ENCODE assay signal across 8 mouse cellular contexts in the genomic region with DNA sequence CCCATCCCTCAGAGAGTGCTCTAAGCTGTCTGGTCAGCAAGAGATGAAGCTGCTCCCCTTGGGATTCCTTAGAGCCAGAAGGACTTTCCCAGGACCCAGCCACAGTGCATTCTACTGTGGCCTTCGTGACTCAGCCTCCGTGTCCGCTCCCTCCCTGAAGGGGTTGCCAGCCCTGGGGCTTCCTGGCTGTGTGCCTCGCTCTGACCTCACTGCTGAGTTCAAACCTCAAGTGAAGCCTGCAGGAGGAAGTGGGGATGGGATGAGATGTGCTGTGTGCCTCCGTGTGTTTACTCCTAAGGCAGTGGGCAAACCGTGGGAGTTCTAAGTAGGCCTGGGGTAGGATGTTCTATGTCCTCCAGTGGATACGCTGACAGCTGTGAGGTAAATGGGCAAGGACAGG. TPM values are rescaled to one million over a fixed set of nuclear protein-coding genes. Genes with fewer than 3 reads are reported as not detected.
A peak's percentile ranks its signal among the peaks of the same experiment; 100 is the strongest.
DNase-seq lines count a peak whose midpoint lies in the region; ATAC-seq lines count a peak whose summit lies in the region.

No protein-coding gene starts in this region.

- no peak for ATAC-seq in forebrain, embryonic 11.5 days (replicated peaks; ENCODE audit: low FRiP score)
- ATAC-seq in kidney, embryonic 16.5 days (ENCODE audit: low FRiP score, low TSS enrichment): no peak

- DNase-seq in forebrain, embryonic 10.5 days (ENCODE audit: extremely low spot score, low spot score): no peak
- DNase-seq in forebrain, embryonic 11.5 days (ENCODE audit: low spot score): no peak
- peak; percentile 96 for DNase-seq in Muller cell, postnatal 12 days (ENCODE audit: inconsistent ontology term)
- peak; percentile 83 for DNase-seq in gastrocnemius, postnatal 14 days
- no peak for DNase-seq in thymus, adult 18-20 months
- no peak for DNase-seq in spleen, adult 12 weeks (ENCODE audit: low spot score)
- no peak for DNase-seq in thymus, postnatal 36 days

- WGBS in forebrain, embryonic 10.5 days: 83% methylated on average over 7 of the region's 7 CpGs
- WGBS in forebrain, embryonic 11.5 days: 86% methylated on average over 7 of the region's 7 CpGs
- 65% methylated on average over 7 of the region's 7 CpGs for WGBS in kidney, embryonic 16.5 days

- H3K27me3 ChIP-seq in forebrain, embryonic 10.5 days (ENCODE audit: poor library complexity, severe bottlenecking): no peaks in the 10 kb centered on the region
- H3K27me3 ChIP-seq in forebrain, embryonic 11.5 days (ENCODE audit: control insufficient read depth, insufficient read depth, low read length): no peaks in the 10 kb centered on the region
- no peaks in the 10 kb centered on the region for H3K27me3 ChIP-seq in kidney, embryonic 16.5 days (ENCODE audit: insufficient read depth, low read length)

- peaks cover 38% of the 10 kb centered on the region for H3K36me3 ChIP-seq in forebrain, embryonic 10.5 days (replicated peaks)
- no peaks in the 10 kb centered on the region for H3K36me3 ChIP-seq in forebrain, embryonic 11.5 days (ENCODE audit: control insufficient read depth, insufficient read depth, low read length)
- peaks cover 53% of the 10 kb centered on the region for H3K36me3 ChIP-seq in kidney, embryonic 16.5 days (ENCODE audit: insufficient read depth, low read length)

- no peak overlapping the region for H3K9ac ChIP-seq in forebrain, embryonic 11.5 days (ENCODE audit: low read length)
- no peak overlapping the region for H3K9ac ChIP-seq in kidney, embryonic 16.5 days (replicated peaks; ENCODE audit: low read length)

- H3K4me1 ChIP-seq in forebrain, embryonic 10.5 days: peaks cover 49% of the 10 kb centered on the region
- H3K4me1 ChIP-seq in forebrain, embryonic 11.5 days (replicated peaks; ENCODE audit: control insufficient read depth, insufficient read depth, low read length): peaks cover 20% of the 10 kb centered on the region
- H3K4me1 ChIP-seq in kidney, embryonic 16.5 days (ENCODE audit: insufficient read depth, low read length): peaks cover 30% of the 10 kb centered on the region

- no peak overlapping the region for H3K4me2 ChIP-seq in forebrain, embryonic 11.5 days (ENCODE audit: low read depth, low read length, severe bottlenecking)
- H3K4me2 ChIP-seq in kidney, embryonic 16.5 days (replicated peaks; ENCODE audit: low read depth, low read length): no peak overlapping the region

- no peak overlapping the region for H3K4me3 ChIP-seq in forebrain, embryonic 10.5 days
- no peak overlapping the region for H3K4me3 ChIP-seq in forebrain, embryonic 11.5 days (ENCODE audit: low read depth, low read length)
- no peak overlapping the region for H3K4me3 ChIP-seq in kidney, embryonic 16.5 days (ENCODE audit: low read length)

- no peaks in the 10 kb centered on the region for H3K9me3 ChIP-seq in forebrain, embryonic 10.5 days
- H3K9me3 ChIP-seq in forebrain, embryonic 11.5 days (ENCODE audit: control insufficient read depth, low read length): no peaks in the 10 kb centered on the region
- no peaks in the 10 kb centered on the region for H3K9me3 ChIP-seq in kidney, embryonic 16.5 days (ENCODE audit: low read length)

- intact Hi-C loops in gastrocnemius, postnatal 14 days (cut with DNase I; ENCODE audit: low total_unique reads): no loop called here

- 0 out of 2 replicates have a peak overlapping the region, but pooled peaks have one; percentile 9 for H3K27ac ChIP-seq in forebrain, embryonic 10.5 days
- no peak overlapping the region for H3K27ac ChIP-seq in forebrain, embryonic 11.5 days (ENCODE audit: low read depth, low read length)
- 0 out of 2 replicates have a peak overlapping the region, but pooled peaks have one; percentile 2 for H3K27ac ChIP-seq in kidney, embryonic 16.5 days (ENCODE audit: low read length)

RNA-seq across cellular contexts. Expression of gene Vill, which starts 16.7 kb away (rescaled TPM):
- 13.6 and 15.2 TPM in 2 replicates for polyA plus RNA-seq in forebrain, embryonic 10.5 days (2016; fragmentation: Nextera tagmentation; extraction: Ambion mirVana)
- 8.6 and 11.1 TPM in 2 replicates for polyA plus RNA-seq in forebrain, embryonic 11.5 days (2014; fragmentation: Nextera tagmentation; extraction: Ambion mirVana)
- under 1 TPM; 0.31 to 0.96 TPM for total RNA-seq in gastrocnemius, postnatal 14 days (2021)
- 53.7 and 56.3 TPM in 2 replicates for polyA plus RNA-seq in kidney, embryonic 16.5 days (2015; fragmentation: Nextera tagmentation; extraction: Ambion mirVana)

RNA-seq across cellular contexts. Expression of gene Plcd1, which starts 57.5 kb away (rescaled TPM):
- 13.0 and 13.7 TPM in 2 replicates for polyA plus RNA-seq in forebrain, embryonic 10.5 days (2016; fragmentation: Nextera tagmentation; extraction: Ambion mirVana)
- 14.9 and 19.4 TPM in 2 replicates for polyA plus RNA-seq in forebrain, embryonic 11.5 days (2014; fragmentation: Nextera tagmentation; extraction: Ambion mirVana)
- total RNA-seq in gastrocnemius, postnatal 14 days (2021): 10 to 100 TPM; 11.6 to 11.7 TPM
- polyA plus RNA-seq in kidney, embryonic 16.5 days (2015; fragmentation: Nextera tagmentation; extraction: Ambion mirVana): 25.3 and 26.9 TPM in 2 replicates

Comparison
In these comparisons a context has a peak if more than half of its experiments do, and no peak if none do; other contexts are left out.
1. DNase-seq: peak in Muller cell, postnatal 12 days (single experiment) and gastrocnemius, postnatal 14 days (single experiment); none in forebrain, embryonic 10.5 days (single experiment), forebrain, embryonic 11.5 days (single experiment), thymus, adult 18-20 months (0 of 2), spleen, adult 12 weeks (single experiment) and thymus, postnatal 36 days (0 of 2).